Mouse (Mus musculus) stomach, embryonic 16.5 days (tissue): ENCODE results near the gene Fkbp1a. TPM values are rescaled to one million over a fixed set of nuclear protein-coding genes. Genes with fewer than 3 reads are reported as not detected.

Experiments used
- ATAC-seq: fragments of 200-750 bp; cut with Nextera tagmentation; 2 replicates; pipeline ENCODE4 v1.8.0; 2017; ENCODE audit warnings: moderate number of reproducible peaks, moderate TSS enrichment; ENCODE audit not compliant: insufficient read depth, low FRiP score
- H3K27ac ChIP-seq: fragments of 300-500 bp; sonication (generic); 2 replicates; pipeline ENCODE4 v1.5.1; 2014; ENCODE audit warnings: low read length
- H3K27me3 ChIP-seq: fragments of 300-500 bp; sonication (generic); 2 replicates; pipeline ENCODE4 v1.6.1; 2014; ENCODE audit warnings: low read length, control low read depth, mixed read lengths; ENCODE audit not compliant: control insufficient read depth, insufficient read depth
- H3K36me3 ChIP-seq: fragments of 300-500 bp; sonication (generic); 2 replicates; pipeline ENCODE4 v1.6.1; 2014; ENCODE audit warnings: low read length; ENCODE audit not compliant: control insufficient read depth, insufficient read depth
- H3K4me1 ChIP-seq: fragments of 300-500 bp; sonication (generic); 2 replicates; pipeline ENCODE4 v1.6.1; 2014; ENCODE audit warnings: low read length, control low read depth, mixed read lengths; ENCODE audit not compliant: control insufficient read depth, insufficient read depth
- H3K4me2 ChIP-seq: fragments of 300-500 bp; sonication (generic); 2 replicates; pipeline ENCODE4 v1.6.1; 2014; ENCODE audit warnings: low read depth, low read length, mixed read lengths
- H3K4me3 ChIP-seq: fragments of 300-500 bp; sonication (generic); replicated peaks from 2 replicates; pipeline ENCODE4 v1.5.1; 2014; ENCODE audit warnings: mild to moderate bottlenecking, low read length
- H3K9ac ChIP-seq: fragments of 300-500 bp; sonication (generic); 2 replicates; pipeline ENCODE4 v1.6.1; 2014; ENCODE audit warnings: low read length
- H3K9me3 ChIP-seq: fragments of 300-500 bp; sonication (generic); replicated peaks from 2 replicates; pipeline ENCODE4 v1.6.1; 2016; ENCODE audit warnings: low read length, control low read depth; ENCODE audit not compliant: control insufficient read depth
- WGBS: fragments of 180-500 bp; shearing (Covaris S2); extraction: QIAGEN DNeasy Blood & Tissue Kit; methylation state at CpG from one replicate; pipeline ENCODE4 v1.1.7; 2014; 5-methylcytosine and 5-hydroxymethylcytosine counted together
- polyA plus RNA-seq: library from polyadenylated mRNA; unstranded; fragments of >200 nt; fragmentation: Nextera tagmentation; extraction: Ambion mirVana; gene quantifications from 2 replicates; pipeline ENCODE4 v1.2.1, GENCODE M21; 2015

Gene Fkbp1a
- polyA plus RNA-seq, 1 experiment from 2014 or later: 572 TPM

DNA sequence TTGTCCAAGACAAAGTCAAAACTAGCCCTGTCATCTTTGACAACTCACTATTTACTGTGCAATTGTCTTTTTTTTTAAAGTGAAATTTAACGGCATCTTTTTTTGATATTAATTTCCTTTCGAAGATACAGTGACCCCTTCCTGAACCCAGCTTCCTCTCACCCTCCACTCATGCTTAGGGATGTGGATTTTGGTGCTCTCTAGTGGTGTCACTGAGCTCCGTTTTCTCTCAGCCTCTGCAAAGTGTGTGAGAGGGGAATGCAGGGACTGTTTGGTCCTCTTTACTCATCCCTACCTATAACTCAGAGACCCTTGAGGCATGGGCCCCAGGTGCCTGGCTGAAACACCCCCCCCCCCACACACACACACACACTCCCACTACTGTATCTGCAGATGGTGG, 43.7 kb downstream of the Fkbp1a start:
- Histone ChIP-seq H3K9me3 (no peaks in the 10 kb centered on the region), H3K27ac (no peak overlapping the region), H3K4me3 (no peak overlapping the region), H3K36me3 (no peaks in the 10 kb centered on the region), H3K4me2 (no peak overlapping the region), H3K9ac (no peak overlapping the region), H3K4me1 (no peaks in the 10 kb centered on the region), H3K27me3 (no peaks in the 10 kb centered on the region)
- no peak for ATAC-seq
- 42% methylated on average over 3 of the region's 3 CpGs for WGBS

DNA sequence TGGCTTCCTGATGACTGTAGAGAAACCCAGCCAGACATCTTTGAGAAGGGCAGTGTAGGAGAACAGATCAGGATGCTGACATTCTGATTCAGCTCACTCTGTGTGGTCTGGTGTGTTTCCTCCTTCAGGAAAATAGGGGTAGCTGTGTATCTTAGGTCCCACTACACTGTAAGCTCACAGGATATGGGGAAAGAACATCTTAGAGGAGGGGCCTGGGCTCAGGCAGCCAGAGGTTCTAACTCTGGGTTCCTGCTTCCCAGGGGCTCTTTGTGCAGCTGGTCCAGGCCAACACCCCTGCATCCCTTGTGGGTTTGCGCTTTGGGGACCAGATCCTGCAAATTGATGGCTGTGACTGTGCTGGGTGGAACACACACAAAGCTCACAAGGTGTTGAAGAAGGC, 44.5 kb downstream of the Fkbp1a start:
- Histone ChIP-seq H3K4me2 (no peak overlapping the region), H3K4me3 (no peak overlapping the region), H3K36me3 (no peaks in the 10 kb centered on the region), H3K9ac (no peak overlapping the region), H3K27ac (no peak overlapping the region), H3K27me3 (no peaks in the 10 kb centered on the region), H3K9me3 (no peaks in the 10 kb centered on the region), H3K4me1 (no peaks in the 10 kb centered on the region)
- no peak for ATAC-seq
- WGBS: 100% methylated on average over 1 of the region's 1 CpGs

DNA sequence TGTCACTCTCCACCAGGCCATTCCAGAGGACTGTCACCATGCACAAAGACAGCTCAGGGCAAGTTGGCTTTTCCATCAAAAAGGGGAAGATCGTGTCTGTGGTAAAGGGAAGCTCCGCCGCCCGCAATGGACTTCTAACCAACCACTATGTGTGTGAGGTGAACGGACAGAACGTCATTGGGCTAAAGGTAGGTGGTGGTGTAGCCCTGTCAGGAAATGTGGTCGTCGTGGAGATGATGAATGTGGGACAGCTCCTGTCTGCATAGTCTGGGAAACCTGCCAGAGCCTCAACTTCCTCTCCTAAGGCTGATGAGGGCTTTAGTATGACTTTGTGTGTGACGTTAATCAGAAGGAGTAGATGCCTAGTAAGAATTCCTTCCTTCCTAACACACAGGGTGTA, 45.0 kb downstream of the Fkbp1a start:
- no peaks in the 10 kb centered on the region for H3K27me3 ChIP-seq
- H3K4me3 ChIP-seq: no peak overlapping the region
- no peaks in the 10 kb centered on the region for H3K4me1 ChIP-seq
- H3K27ac ChIP-seq: no peak overlapping the region
- H3K9ac ChIP-seq: no peak overlapping the region
- 60% methylated on average over 9 of the region's 9 CpGs for WGBS
- no peak for ATAC-seq
- no peaks in the 10 kb centered on the region for H3K36me3 ChIP-seq
- H3K9me3 ChIP-seq: no peaks in the 10 kb centered on the region
- no peak overlapping the region for H3K4me2 ChIP-seq

GRCm38 (mm10) chr2:151598068-151598467, 55.8 kb downstream of the Fkbp1a start:
- H3K4me2 ChIP-seq: no peak overlapping the region
- no peak overlapping the region for H3K27ac ChIP-seq
- ATAC-seq: no peak
- H3K9ac ChIP-seq: no peak overlapping the region
- no peaks in the 10 kb centered on the region for H3K27me3 ChIP-seq
- H3K36me3 ChIP-seq: no peaks in the 10 kb centered on the region
- 68% methylated on average over 2 of the region's 2 CpGs for WGBS
- H3K4me1 ChIP-seq: 0 out of 2 replicates have a peak, but pooled peaks cover 6% of the 10 kb centered on the region
- no peak overlapping the region for H3K4me3 ChIP-seq
- no peaks in the 10 kb centered on the region for H3K9me3 ChIP-seq

DNA sequence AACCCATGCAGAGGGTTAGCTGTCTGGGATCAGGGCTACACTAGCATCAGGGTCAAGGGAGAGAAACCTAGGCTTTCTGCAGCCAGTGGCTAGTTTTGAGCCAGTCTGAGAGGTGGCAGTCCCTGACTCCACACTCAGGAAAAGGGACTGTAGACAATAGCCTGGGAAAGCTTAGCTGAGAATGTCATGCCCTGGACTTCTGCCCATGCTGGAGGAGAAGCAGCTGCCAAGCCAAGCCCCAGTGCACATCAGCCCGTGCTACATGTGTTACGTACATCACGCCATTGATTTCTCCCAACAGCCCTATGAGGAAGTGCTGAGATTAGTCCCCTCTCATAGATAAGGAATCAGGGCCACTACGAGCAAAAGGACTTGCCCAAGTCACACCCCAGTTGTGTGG, 59.8 kb downstream of the Fkbp1a start:
- 46% methylated on average over 4 of the region's 4 CpGs for WGBS
- Histone ChIP-seq H3K4me3 (no peak overlapping the region), H3K9ac (no peak overlapping the region), H3K36me3 (no peaks in the 10 kb centered on the region), H3K4me1 (peaks cover 15% of the 10 kb centered on the region; the same call in 1 of the 2 replicates), H3K27ac (no peak overlapping the region), H3K4me2 (no peak overlapping the region), H3K27me3 (no peaks in the 10 kb centered on the region), H3K9me3 (no peaks in the 10 kb centered on the region)
- no peak for ATAC-seq

DNA sequence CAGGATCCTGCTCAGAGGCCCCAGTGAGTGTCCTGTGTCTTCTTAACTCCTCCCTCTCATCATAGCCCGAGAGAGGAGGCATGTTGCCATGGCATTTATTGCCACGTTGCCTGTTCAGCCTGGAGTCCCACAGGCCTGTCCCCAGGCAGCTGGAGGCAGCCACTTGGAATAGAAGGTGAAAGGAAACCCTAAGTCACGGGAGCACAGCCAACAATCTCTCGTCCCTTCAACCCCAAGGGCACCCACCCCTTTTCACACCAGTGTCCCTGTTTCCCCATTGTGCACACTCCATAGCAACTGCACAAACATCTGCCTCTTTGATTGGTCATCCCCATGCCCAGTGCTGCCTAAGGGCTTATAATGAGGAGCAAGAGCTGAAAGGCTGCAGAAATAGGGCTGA, 61.3 kb downstream of the Fkbp1a start:
- Histone ChIP-seq H3K4me2 (no peak overlapping the region), H3K9ac (no peak overlapping the region), H3K27me3 (no peaks in the 10 kb centered on the region), H3K36me3 (no peaks in the 10 kb centered on the region), H3K9me3 (no peaks in the 10 kb centered on the region), H3K4me3 (no peak overlapping the region), H3K27ac (no peak overlapping the region), H3K4me1 (peaks cover 15% of the 10 kb centered on the region; the same call in 1 of the 2 replicates)
- 40% methylated on average over 4 of the region's 4 CpGs for WGBS
- ATAC-seq: no peak

- Histone ChIP-seq H3K27me3 (no peaks in the 10 kb centered on the region), H3K9me3 (no peaks in the 10 kb centered on the region), H3K27ac (no peak overlapping the region), H3K4me3 (no peak overlapping the region), H3K9ac (no peak overlapping the region), H3K36me3 (no peaks in the 10 kb centered on the region), H3K4me1 (peaks cover 15% of the 10 kb centered on the region; the same call in 1 of the 2 replicates), H3K4me2 (no peak overlapping the region)
- WGBS: 37% methylated on average over 11 of the region's 11 CpGs
- no peak for ATAC-seq
These were observed 63.2 kb downstream of the Fkbp1a start for GRCm38 (mm10) chr2:151605437-151605987.

- Histone ChIP-seq H3K9me3 (no peaks in the 10 kb centered on the region), H3K4me2 (no peak overlapping the region), H3K4me3 (no peak overlapping the region), H3K27me3 (no peaks in the 10 kb centered on the region), H3K36me3 (no peaks in the 10 kb centered on the region), H3K27ac (no peak overlapping the region), H3K9ac (no peak overlapping the region), H3K4me1 (peaks cover 8% of the 10 kb centered on the region; the same call in 1 of the 2 replicates)
- ATAC-seq: no peak
- WGBS: 88% methylated on average over 1 of the region's 1 CpGs
These were observed 66.2 kb downstream of the Fkbp1a start for GRCm38 (mm10) chr2:151608435-151608834.

- 31% methylated on average over 3 of the region's 3 CpGs for WGBS
- no peak overlapping the region for H3K4me3 ChIP-seq
- ATAC-seq: 0 out of 2 replicates have a peak, but pooled peaks have one; percentile 15
- peaks cover 8% of the 10 kb centered on the region; the same call in 1 of the 2 replicates for H3K4me1 ChIP-seq
- H3K36me3 ChIP-seq: no peaks in the 10 kb centered on the region
- no peaks in the 10 kb centered on the region for H3K27me3 ChIP-seq
- no peak overlapping the region for H3K4me2 ChIP-seq
- H3K9ac ChIP-seq: no peak overlapping the region
- no peaks in the 10 kb centered on the region for H3K9me3 ChIP-seq
- H3K27ac ChIP-seq: 0 out of 2 replicates have a peak overlapping the region, but pooled peaks have one; percentile 9
These were observed 67.7 kb downstream of the Fkbp1a start for GRCm38 (mm10) chr2:151609974-151610373.
